Mouse (Mus musculus) kidney, embryonic 14.5 days (tissue): ENCODE data around the gene Gm42906. TPM values are rescaled to one million over a fixed set of nuclear protein-coding genes. Genes with fewer than 3 reads are reported as not detected.

ENCODE experiments used
- ATAC-seq: fragments of 200-750 bp; cut with Nextera tagmentation; 2 replicates; pipeline ENCODE4 v1.8.0; 2017; ENCODE audit warnings: moderate number of reproducible peaks, mild to moderate bottlenecking, moderate TSS enrichment, moderate library complexity; ENCODE audit not compliant: low FRiP score, low TSS enrichment
- H3K27ac ChIP-seq: fragments of 300-500 bp; sonication (generic); 2 replicates; pipeline ENCODE4 v1.5.1; 2014; ENCODE audit warnings: low read depth, mild to moderate bottlenecking, low read length, moderate library complexity, mixed read lengths
- H3K27me3 ChIP-seq: fragments of 300-500 bp; sonication (generic); 2 replicates; pipeline ENCODE4 v1.6.1; 2014; ENCODE audit warnings: mild to moderate bottlenecking, low read length; ENCODE audit not compliant: control insufficient read depth, insufficient read depth
- H3K36me3 ChIP-seq: fragments of 300-500 bp; sonication (generic); 2 replicates; pipeline ENCODE4 v1.6.1; 2014; ENCODE audit warnings: low read length, mixed read lengths; ENCODE audit not compliant: control insufficient read depth, insufficient read depth
- H3K4me1 ChIP-seq: fragments of 300-500 bp; sonication (generic); 2 replicates; pipeline ENCODE4 v1.6.1; 2014; ENCODE audit warnings: low read length, mixed read lengths; ENCODE audit not compliant: control insufficient read depth, insufficient read depth
- H3K4me2 ChIP-seq: fragments of 300-500 bp; sonication (generic); replicated peaks from 2 replicates; pipeline ENCODE4 v1.6.1; 2014; ENCODE audit warnings: low read depth, mild to moderate bottlenecking, low read length
- H3K4me3 ChIP-seq: fragments of 300-500 bp; sonication (generic); 2 replicates; pipeline ENCODE4 v1.5.1; 2014; ENCODE audit warnings: mild to moderate bottlenecking, low read length
- H3K9ac ChIP-seq: fragments of 300-500 bp; sonication (generic); 2 replicates; pipeline ENCODE4 v1.6.1; 2014; ENCODE audit warnings: low read depth, mild to moderate bottlenecking, low read length, moderate library complexity
- H3K9me3 ChIP-seq: fragments of 300-500 bp; sonication (generic); 2 replicates; pipeline ENCODE4 v1.6.1; 2016; ENCODE audit warnings: low read length; ENCODE audit not compliant: control insufficient read depth
- WGBS: fragments of 180-500 bp; shearing (Covaris S2); extraction: QIAGEN DNeasy Blood & Tissue Kit; methylation state at CpG from one replicate; pipeline ENCODE4 v1.1.7; 2014; 5-methylcytosine and 5-hydroxymethylcytosine counted together
- polyA plus RNA-seq: library from polyadenylated mRNA; unstranded; fragments of >200 nt; fragmentation: Nextera tagmentation; extraction: Ambion mirVana; gene quantifications from 2 replicates; pipeline ENCODE4 v1.2.1, GENCODE M21; 2014

Gm42906 gene
- polyA plus RNA-seq, 1 experiment from 2014 or later, result not detected

GRCm38 (mm10) chr5:151187336-151187735 is 240.6 kb downstream of the Gm42906 start:
- ATAC-seq, result no peak
- H3K27me3 ChIP-seq, result no peaks in the 10 kb centered on the region
- WGBS, result 81% methylated on average over 11 of the region's 11 CpGs
- no peak overlapping the region for H3K4me2 ChIP-seq
- no peak overlapping the region for H3K4me3 ChIP-seq
- no peaks in the 10 kb centered on the region; the same call in 1 of the 2 replicates for H3K4me1 ChIP-seq
- H3K9me3 ChIP-seq, result no peaks in the 10 kb centered on the region
- no peak overlapping the region for H3K27ac ChIP-seq
- no peaks in the 10 kb centered on the region for H3K36me3 ChIP-seq
- no peak overlapping the region for H3K9ac ChIP-seq

DNA sequence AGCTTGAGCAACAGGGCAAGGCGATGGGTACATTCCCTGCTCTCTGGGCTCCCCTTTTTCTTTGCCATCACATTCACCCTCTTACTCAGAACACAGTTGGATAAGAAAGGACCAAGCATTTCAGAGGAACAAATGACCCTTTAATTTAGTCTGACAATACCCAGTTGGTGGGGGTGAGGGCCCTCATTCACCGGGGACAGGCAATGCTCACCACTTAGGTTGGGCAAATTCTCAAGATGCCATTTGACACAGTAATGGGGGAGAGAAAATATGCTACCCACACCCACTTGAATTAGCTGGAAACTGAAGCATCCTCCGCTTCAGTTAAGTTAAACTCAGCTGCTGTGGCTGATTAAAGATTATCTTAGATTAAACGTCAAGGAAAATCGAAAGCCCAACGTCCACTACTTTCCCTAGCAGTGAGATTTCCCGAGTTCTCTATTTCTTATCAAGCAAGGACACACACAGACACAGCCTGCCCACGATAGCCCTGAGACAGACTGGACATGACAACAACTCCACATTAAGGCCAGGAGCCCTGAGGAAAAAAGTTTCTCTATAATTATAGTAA is 242.6 kb downstream of the Gm42906 start:
- no peaks in the 10 kb centered on the region for H3K9me3 ChIP-seq
- H3K27ac ChIP-seq, result no peak overlapping the region
- ATAC-seq, result no peak
- no peaks in the 10 kb centered on the region for H3K36me3 ChIP-seq
- no peaks in the 10 kb centered on the region; the same call in 1 of the 2 replicates for H3K4me1 ChIP-seq
- H3K9ac ChIP-seq, result no peak overlapping the region
- no peaks in the 10 kb centered on the region for H3K27me3 ChIP-seq
- no peak overlapping the region for H3K4me3 ChIP-seq
- H3K4me2 ChIP-seq, result no peak overlapping the region
- WGBS, result 74% methylated on average over 8 of the region's 8 CpGs

DNA sequence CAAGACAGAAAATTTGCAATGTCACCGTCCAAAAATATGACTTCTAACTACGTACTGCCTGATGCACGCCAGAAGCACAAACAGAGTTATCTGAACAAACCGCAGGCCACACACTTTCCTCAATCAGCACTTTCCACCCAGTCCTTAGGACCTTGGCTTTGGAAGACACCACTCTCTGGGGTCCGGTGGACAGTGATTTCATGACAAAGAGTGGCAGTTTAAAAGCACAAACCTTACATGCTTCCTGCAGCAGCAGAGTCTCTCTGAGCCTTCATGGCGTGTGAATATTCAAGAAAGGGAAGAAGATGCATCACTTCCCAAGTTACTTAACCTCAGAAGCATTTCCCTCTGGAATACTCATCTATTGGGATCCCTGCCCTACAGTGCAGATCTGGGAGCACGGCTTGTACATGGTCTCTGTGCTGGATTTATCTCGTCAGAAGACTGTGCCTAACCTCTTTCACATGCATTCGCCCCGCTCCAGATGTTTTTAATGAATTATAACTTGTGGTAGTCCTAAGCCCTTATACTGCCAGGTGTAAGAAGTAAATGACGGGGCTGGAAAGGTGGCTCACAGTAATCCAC is 244.2 kb downstream of the Gm42906 start:
- no peak for ATAC-seq

GRCm38 (mm10) chr5:151181288-151181687 is 246.7 kb downstream of the Gm42906 start:
- Histone ChIP-seq H3K27me3 (no peaks in the 10 kb centered on the region), H3K4me2 (no peak overlapping the region), H3K9me3 (no peaks in the 10 kb centered on the region), H3K4me3 (no peak overlapping the region), H3K27ac (no peak overlapping the region), H3K9ac (no peak overlapping the region), H3K4me1 (no peaks in the 10 kb centered on the region; the same call in 1 of the 2 replicates), H3K36me3 (no peaks in the 10 kb centered on the region)
- WGBS, result 93% methylated on average over 8 of the region's 8 CpGs
- ATAC-seq, result no peak

More for the DNA sequence above, 244.2 kb downstream of the Gm42906 start:
- H3K4me2 ChIP-seq, result no peak overlapping the region
- no peaks in the 10 kb centered on the region for H3K9me3 ChIP-seq
- H3K9ac ChIP-seq, result no peak overlapping the region
- H3K27ac ChIP-seq, result no peak overlapping the region
- H3K36me3 ChIP-seq, result no peaks in the 10 kb centered on the region
- H3K4me1 ChIP-seq, result no peaks in the 10 kb centered on the region; the same call in 1 of the 2 replicates
- H3K27me3 ChIP-seq, result no peaks in the 10 kb centered on the region
- 78% methylated on average over 11 of the region's 11 CpGs for WGBS
- H3K4me3 ChIP-seq, result no peak overlapping the region

DNA sequence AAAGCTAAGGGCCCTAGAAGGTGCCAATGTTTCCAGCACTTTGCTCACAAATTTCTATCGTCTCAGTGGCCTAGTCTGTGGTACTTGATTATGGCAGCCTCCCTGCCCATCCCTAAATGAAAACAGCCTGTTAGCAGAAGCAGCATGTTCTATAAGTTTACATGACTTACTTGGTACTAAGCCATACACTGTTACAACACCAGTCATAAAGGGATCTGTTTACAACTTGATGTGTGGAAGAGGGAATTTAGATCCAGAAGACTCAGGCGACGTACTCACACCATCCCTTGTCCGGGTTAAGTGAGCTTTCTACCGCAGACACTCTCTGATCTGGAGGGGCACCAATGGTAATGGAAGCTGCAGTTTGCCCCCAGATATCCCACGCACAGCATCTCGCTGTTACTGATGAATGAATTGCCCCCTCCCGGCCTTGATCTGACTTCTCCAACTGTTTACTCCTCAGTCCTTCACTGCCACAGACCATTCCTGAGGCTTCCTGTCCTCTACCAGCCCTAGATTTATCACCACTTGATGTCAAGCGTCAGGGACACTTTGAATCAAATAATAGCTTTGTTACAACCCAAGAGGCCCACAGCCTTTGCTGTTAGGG is 247.7 kb downstream of the Gm42906 start:
- no peaks in the 10 kb centered on the region for H3K9me3 ChIP-seq
- H3K27me3 ChIP-seq, result no peaks in the 10 kb centered on the region
- no peak overlapping the region for H3K4me3 ChIP-seq
- ATAC-seq, result no peak
- WGBS, result 63% methylated on average over 9 of the region's 9 CpGs
- H3K27ac ChIP-seq, result no peak overlapping the region
- no peak overlapping the region for H3K4me2 ChIP-seq
- H3K9ac ChIP-seq, result no peak overlapping the region
- peaks cover 1% of the 10 kb centered on the region; the same call in 1 of the 2 replicates for H3K4me1 ChIP-seq
- H3K36me3 ChIP-seq, result no peaks in the 10 kb centered on the region

GRCm38 (mm10) chr5:151177171-151177570 is 250.8 kb downstream of the Gm42906 start:
- Histone ChIP-seq H3K27ac (no peak overlapping the region), H3K27me3 (no peaks in the 10 kb centered on the region), H3K9me3 (no peaks in the 10 kb centered on the region), H3K4me2 (no peak overlapping the region), H3K4me3 (no peak overlapping the region), H3K4me1 (0 out of 2 replicates have a peak, but pooled peaks cover 8% of the 10 kb centered on the region), H3K36me3 (no peaks in the 10 kb centered on the region), H3K9ac (no peak overlapping the region)
- WGBS, result 88% methylated on average over 3 of the region's 3 CpGs
- no peak for ATAC-seq

DNA sequence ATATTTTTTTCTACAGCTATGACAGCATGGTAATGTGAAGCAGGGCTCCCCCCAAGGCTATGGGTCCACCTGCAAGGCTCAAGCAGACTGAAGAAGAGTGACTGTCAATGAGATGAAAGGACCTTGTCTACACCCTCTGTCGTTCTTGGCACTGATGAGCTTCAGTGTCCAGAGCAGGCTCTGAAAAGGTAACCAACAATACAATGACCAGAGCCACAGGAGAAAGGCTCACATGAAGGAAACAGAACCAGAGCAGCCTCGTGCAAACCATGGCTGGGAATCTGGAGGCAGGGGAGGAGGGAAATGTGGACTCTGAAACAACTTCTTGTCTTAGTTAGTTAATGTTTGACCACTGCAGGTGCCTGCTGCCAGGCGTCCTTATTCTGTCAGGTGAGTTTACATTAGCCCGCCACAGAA is 252.1 kb downstream of the Gm42906 start:
- ATAC-seq, result peak; percentile 69; the same call in 1 of the 2 replicates
- 64% methylated on average over 4 of the region's 4 CpGs for WGBS
- H3K27ac ChIP-seq, result peak overlapping the region; percentile 30; the same call in 1 of the 2 replicates
- H3K4me3 ChIP-seq, result no peak overlapping the region
- H3K9ac ChIP-seq, result no peak overlapping the region
- no peaks in the 10 kb centered on the region for H3K9me3 ChIP-seq
- no peaks in the 10 kb centered on the region for H3K27me3 ChIP-seq
- 0 out of 2 replicates have a peak, but pooled peaks cover 8% of the 10 kb centered on the region for H3K4me1 ChIP-seq
- H3K36me3 ChIP-seq, result no peaks in the 10 kb centered on the region
- no peak overlapping the region for H3K4me2 ChIP-seq

GRCm38 (mm10) chr5:151174485-151175460 is 253.2 kb downstream of the Gm42906 start:
- H3K27ac ChIP-seq, result no peak overlapping the region
- H3K27me3 ChIP-seq, result no peaks in the 10 kb centered on the region
- no peak overlapping the region for H3K4me3 ChIP-seq
- no peak for ATAC-seq
- H3K4me2 ChIP-seq, result no peak overlapping the region
- H3K36me3 ChIP-seq, result no peaks in the 10 kb centered on the region
- 75% methylated on average over 7 of the region's 7 CpGs for WGBS
- no peak overlapping the region for H3K9ac ChIP-seq
- no peaks in the 10 kb centered on the region for H3K9me3 ChIP-seq
- 0 out of 2 replicates have a peak, but pooled peaks cover 8% of the 10 kb centered on the region for H3K4me1 ChIP-seq
